Mouse (Mus musculus) neural tube, embryonic 12.5 days (tissue): ENCODE measurements at regions not wholly inside any gene's neighbourhood (a gene's known extent, or its start where the extent isn't known, plus 50 kb on each side); places are given as distances from the start of the nearest gene placed in this dataset.

Experiments
- ATAC-seq: fragments of 200-750 bp; cut with Nextera tagmentation; 2 replicates; pipeline ENCODE4 v1.8.0; 2017; ENCODE audit warnings: low read depth, mild to moderate bottlenecking, moderate TSS enrichment, moderate library complexity; ENCODE audit not compliant: low FRiP score
- H3K27ac ChIP-seq: fragments of 300-500 bp; sonication (generic); 2 replicates; pipeline ENCODE4 v1.5.1; 2016
- H3K27me3 ChIP-seq: fragments of 300-500 bp; sonication (generic); replicated peaks from 2 replicates; pipeline ENCODE4 v1.6.1; 2016; ENCODE audit warnings: mild to moderate bottlenecking
- H3K36me3 ChIP-seq: fragments of 300-500 bp; sonication (generic); 2 replicates; pipeline ENCODE4 v1.6.1; 2016; ENCODE audit warnings: mild to moderate bottlenecking
- H3K4me1 ChIP-seq: fragments of 300-500 bp; sonication (generic); 2 replicates; pipeline ENCODE4 v1.6.1; 2016
- H3K4me2 ChIP-seq: fragments of 300-500 bp; sonication (generic); replicated peaks from 2 replicates; pipeline ENCODE4 v1.6.1; 2016; ENCODE audit warnings: mild to moderate bottlenecking
- H3K4me3 ChIP-seq: fragments of 300-500 bp; sonication (generic); 2 replicates; pipeline ENCODE4 v1.5.1; 2016
- H3K9ac ChIP-seq: fragments of 300-500 bp; sonication (generic); 2 replicates; pipeline ENCODE4 v1.6.1; 2016; ENCODE audit warnings: mild to moderate bottlenecking
- H3K9me3 ChIP-seq: fragments of 300-500 bp; sonication (generic); 2 replicates; pipeline ENCODE4 v1.6.1; 2016; ENCODE audit warnings: mild to moderate bottlenecking
- WGBS: fragments of 180-500 bp; shearing (Covaris S2); methylation state at CpG from one replicate; pipeline ENCODE4 v1.1.7; 2016; 5-methylcytosine and 5-hydroxymethylcytosine counted together

DNA sequence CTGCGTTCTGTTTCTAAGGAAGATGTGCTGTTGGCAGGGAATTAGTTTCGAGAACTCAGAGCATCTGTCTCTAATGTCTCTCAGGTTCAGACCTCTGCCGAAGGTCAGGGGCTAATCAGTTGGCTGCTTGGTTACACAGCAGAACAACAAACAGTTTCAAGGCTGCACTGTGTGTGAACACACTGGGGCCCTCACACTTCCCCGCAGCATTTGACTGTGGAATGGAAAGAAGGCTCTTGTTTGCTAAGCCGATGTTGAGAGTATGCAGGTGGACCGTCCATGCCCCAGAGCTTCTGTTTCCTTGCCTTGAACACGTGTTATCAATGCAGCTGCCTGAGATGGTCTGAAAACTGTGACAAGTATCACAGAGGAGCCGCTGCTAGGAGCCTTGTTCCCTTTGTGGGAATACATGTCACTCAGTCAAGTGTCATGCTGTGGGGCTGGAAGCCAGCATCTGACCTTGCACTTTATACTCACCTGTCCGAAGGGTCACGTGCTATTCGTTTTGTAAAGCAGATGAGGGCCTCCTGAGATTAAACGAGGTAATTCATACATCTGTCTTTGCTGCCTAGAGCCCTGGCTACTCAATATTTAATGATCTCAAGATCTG, 141.0 kb upstream of the Ankrd50 start:
- Histone ChIP-seq H3K36me3 (no peaks in the 10 kb centered on the region), H3K27me3 (no peaks in the 10 kb centered on the region), H3K9me3 (no peaks in the 10 kb centered on the region), H3K4me1 (no peaks in the 10 kb centered on the region), H3K9ac (no peak overlapping the region), H3K4me3 (no peak overlapping the region), H3K4me2 (no peak overlapping the region), H3K27ac (no peak overlapping the region)
- WGBS, result 76% methylated on average over 12 of the region's 12 CpGs
- no peak for ATAC-seq

DNA sequence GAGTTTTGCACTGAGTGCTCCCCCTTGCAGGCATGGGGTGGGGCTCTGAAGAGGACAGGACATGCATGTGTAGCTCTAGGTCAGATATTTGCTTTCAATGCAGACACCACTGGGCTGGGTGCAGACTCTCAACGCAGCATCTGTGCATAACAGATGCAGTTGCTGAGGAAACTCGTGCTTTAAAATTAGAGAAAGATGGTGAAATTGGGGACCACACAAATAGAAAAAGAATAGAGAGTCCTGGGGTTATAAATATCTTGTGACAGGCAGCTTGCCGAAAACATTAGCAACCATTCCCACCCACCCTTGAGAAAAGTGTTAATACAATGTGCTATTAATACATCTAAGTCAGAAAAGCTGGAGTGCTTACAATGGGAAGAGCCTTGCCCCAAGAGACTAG, 133.3 kb upstream of the Ankrd50 start:
- H3K27ac ChIP-seq, result no peak overlapping the region
- no peak for ATAC-seq
- H3K4me2 ChIP-seq, result no peak overlapping the region
- no peaks in the 10 kb centered on the region for H3K9me3 ChIP-seq
- H3K4me3 ChIP-seq, result no peak overlapping the region
- WGBS, result 14% methylated on average over 3 of the region's 3 CpGs
- peaks cover 5% of the 10 kb centered on the region; the same call in 1 of the 2 replicates for H3K4me1 ChIP-seq
- no peaks in the 10 kb centered on the region for H3K36me3 ChIP-seq
- H3K27me3 ChIP-seq, result no peaks in the 10 kb centered on the region
- H3K9ac ChIP-seq, result no peak overlapping the region

DNA sequence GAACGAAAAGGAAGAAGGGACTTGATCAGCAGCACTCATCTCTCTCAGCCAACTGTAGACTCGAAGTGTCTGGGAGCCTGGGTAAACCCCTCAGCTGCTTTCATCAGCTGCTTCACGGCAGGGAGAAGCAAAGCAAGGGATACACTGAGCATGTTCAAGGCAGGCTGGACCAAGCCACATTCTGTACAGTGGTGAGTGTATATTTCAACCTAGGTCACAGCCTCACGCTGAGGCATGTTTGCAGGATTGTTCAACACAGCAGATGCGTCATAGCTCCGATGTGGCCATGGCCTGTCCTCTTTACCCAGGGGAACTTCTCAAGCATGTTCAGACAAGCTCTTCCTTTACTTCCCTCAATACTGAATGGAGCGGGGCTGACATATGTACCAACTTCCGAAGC, 132.6 kb upstream of the Ankrd50 start:
- no peak overlapping the region for H3K27ac ChIP-seq
- peaks cover 5% of the 10 kb centered on the region; the same call in 1 of the 2 replicates for H3K4me1 ChIP-seq
- H3K4me2 ChIP-seq, result no peak overlapping the region
- H3K27me3 ChIP-seq, result no peaks in the 10 kb centered on the region
- H3K9me3 ChIP-seq, result no peaks in the 10 kb centered on the region
- H3K4me3 ChIP-seq, result no peak overlapping the region
- no peak for ATAC-seq
- H3K36me3 ChIP-seq, result no peaks in the 10 kb centered on the region
- no peak overlapping the region for H3K9ac ChIP-seq
- WGBS, result 84% methylated on average over 8 of the region's 8 CpGs

DNA sequence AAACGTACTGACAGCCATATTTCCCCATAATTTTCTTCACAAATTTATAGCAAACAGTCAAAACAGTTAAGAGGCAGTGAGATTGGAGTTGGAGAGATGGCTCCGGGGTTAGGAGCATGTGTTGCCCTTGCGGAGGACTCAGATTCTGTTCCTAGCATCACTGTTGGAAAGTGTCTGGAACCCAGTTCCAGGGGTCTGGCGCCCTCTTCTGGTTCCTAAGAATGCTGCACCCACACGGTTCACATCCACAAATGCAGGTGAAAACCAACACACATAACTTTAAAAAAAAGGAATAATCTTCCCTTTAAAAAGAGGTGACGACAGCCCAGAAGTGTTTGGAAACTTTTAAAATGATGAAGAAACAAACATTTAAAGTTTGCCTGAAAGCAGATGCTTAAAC, 129.1 kb upstream of the Ankrd50 start:
- Histone ChIP-seq H3K4me2 (no peak overlapping the region), H3K4me1 (peaks cover 5% of the 10 kb centered on the region; the same call in 1 of the 2 replicates), H3K9me3 (no peaks in the 10 kb centered on the region), H3K36me3 (no peaks in the 10 kb centered on the region), H3K4me3 (no peak overlapping the region), H3K27ac (no peak overlapping the region), H3K27me3 (no peaks in the 10 kb centered on the region), H3K9ac (no peak overlapping the region)
- no peak for ATAC-seq
- WGBS, result 81% methylated on average over 6 of the region's 6 CpGs

DNA sequence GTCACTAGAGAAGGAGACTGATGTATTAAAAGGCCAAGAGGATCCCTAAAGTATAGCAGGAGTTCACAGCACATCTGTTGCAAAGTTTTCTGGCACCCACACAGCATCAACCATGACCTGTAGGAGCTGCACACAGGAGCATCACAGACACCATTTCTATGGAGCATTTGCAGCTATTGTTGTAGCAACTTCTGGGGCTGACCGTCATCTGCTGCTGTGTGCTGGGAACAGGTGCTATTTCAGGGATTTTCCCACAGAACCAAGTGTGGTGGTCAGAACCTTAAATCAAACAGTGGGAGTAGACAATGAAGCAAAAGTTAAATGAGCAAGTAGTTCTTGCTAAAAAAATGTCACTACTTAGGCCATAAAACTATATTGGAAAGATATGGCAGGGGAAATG, 106.9 kb upstream of the Ankrd50 start:
- no peak for ATAC-seq
- no peaks in the 10 kb centered on the region for H3K27me3 ChIP-seq
- H3K4me3 ChIP-seq, result no peak overlapping the region
- 85% methylated on average over 1 of the region's 1 CpGs for WGBS
- no peak overlapping the region for H3K9ac ChIP-seq
- H3K9me3 ChIP-seq, result no peaks in the 10 kb centered on the region
- no peaks in the 10 kb centered on the region for H3K36me3 ChIP-seq
- no peaks in the 10 kb centered on the region for H3K4me1 ChIP-seq
- no peak overlapping the region for H3K27ac ChIP-seq
- H3K4me2 ChIP-seq, result no peak overlapping the region

DNA sequence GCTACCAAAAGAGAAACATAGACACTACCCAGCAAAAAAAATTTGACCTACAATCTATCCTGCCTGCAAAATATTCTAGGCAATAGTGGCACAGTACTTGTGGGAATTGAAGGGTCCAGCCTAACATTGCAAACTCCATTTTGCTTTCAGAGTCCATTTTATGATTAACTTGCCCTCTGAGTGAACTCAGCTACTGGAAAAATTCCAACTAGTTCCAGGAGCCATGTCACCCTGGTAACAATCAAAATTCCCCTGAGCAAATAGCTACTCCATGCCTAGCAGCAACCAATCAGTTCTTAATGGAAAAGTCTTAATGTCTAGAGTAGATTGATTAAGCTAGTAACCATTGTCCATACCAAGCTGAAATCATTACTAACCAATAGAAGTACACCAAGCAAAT, 104.3 kb upstream of the Ankrd50 start:
- no peak for ATAC-seq
- no peak overlapping the region for H3K4me3 ChIP-seq
- H3K9ac ChIP-seq, result no peak overlapping the region
- H3K27ac ChIP-seq, result no peak overlapping the region
- H3K4me2 ChIP-seq, result no peak overlapping the region
- no peaks in the 10 kb centered on the region for H3K9me3 ChIP-seq
- H3K4me1 ChIP-seq, result no peaks in the 10 kb centered on the region
- H3K36me3 ChIP-seq, result no peaks in the 10 kb centered on the region
- no peaks in the 10 kb centered on the region for H3K27me3 ChIP-seq

DNA sequence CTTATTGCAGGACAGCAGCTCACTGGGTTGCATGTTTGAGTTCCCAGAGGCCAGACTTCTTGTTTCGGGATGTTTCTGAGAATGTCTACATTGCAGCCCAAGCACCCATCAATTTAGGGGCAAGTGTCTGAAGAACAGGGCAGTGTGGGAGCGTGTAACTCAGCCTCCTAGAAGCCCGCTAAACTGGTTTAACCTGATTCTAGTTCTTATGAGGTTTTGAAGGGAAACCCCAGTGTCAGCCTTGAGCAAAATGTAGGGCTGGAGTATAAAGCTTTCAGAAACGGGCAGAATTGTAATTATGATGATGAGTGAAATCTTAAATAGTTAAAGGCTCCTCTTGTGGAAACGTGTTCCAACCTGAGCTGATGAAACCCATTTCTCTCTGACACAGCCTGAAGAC, 100.9 kb upstream of the Ankrd50 start:
- Histone ChIP-seq H3K4me1 (no peaks in the 10 kb centered on the region), H3K9ac (no peak overlapping the region), H3K4me2 (no peak overlapping the region), H3K9me3 (no peaks in the 10 kb centered on the region), H3K4me3 (no peak overlapping the region), H3K36me3 (no peaks in the 10 kb centered on the region), H3K27me3 (no peaks in the 10 kb centered on the region), H3K27ac (no peak overlapping the region)
- no peak for ATAC-seq
- 90% methylated on average over 5 of the region's 5 CpGs for WGBS

DNA sequence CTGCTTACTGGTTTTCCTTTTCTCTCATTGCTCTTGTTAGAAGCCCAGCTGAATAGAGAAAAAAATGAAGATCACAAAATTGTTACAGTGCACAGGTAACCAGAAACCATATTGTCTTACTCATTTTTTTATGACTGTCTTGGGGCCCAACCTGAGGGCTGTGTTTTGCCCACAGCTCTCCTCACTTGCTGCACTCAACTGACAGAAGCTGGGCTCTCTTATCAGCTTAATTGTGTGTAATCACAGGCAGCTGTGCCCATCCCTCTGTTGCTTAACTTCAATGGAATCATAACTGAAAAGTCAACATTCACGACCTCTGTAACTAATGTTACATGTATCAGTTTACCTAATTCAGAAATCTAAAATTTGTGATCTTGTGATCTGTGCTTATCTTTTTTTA, 95.1 kb upstream of the Ankrd50 start:
- 79% methylated on average over 1 of the region's 1 CpGs for WGBS

DNA sequence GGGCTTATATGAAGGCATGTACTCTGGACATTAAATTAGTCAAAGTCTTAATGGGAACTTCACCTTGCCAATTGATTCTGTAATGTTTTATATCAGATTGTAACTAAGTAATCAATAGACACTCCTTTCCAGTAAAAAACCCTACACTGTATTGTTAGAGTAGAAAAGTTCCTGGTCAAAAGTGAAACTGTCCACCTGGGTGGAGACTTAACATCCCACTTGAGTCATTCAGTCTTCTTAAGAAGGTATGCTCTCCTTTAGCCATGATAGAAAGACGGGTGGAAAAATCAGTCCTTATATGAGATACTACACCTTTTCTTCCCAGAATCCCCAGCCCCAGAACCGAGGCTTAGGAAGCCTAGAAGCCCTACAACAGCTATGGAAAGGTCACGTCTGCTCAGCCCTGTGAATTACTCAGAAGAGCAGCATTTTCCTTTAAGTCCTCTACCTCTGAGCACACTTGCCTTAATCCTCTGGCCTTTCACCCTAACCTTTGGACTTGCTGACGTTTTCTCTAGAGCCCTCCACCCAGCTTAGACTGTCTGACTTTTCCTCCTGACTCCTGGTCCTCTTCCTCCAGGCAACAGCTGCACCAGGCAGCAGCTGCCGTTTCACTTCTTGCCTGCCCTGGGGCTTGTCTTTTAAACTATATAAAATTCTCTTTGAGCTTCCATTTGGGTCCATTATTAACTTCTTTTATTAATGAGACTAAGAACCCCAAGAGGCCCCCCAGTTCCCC, 93.4 kb upstream of the Ankrd50 start:
- Histone ChIP-seq H3K36me3 (no peaks in the 10 kb centered on the region), H3K9me3 (no peaks in the 10 kb centered on the region), H3K4me1 (no peaks in the 10 kb centered on the region), H3K9ac (no peak overlapping the region), H3K27ac (no peak overlapping the region), H3K4me2 (no peak overlapping the region), H3K27me3 (no peaks in the 10 kb centered on the region), H3K4me3 (no peak overlapping the region)
- WGBS, result 48% methylated on average over 5 of the region's 5 CpGs
- no peak for ATAC-seq

More for the DNA sequence above, 95.1 kb upstream of the Ankrd50 start:
- Histone ChIP-seq H3K4me2 (no peak overlapping the region), H3K9ac (no peak overlapping the region), H3K9me3 (no peaks in the 10 kb centered on the region), H3K36me3 (no peaks in the 10 kb centered on the region), H3K27ac (no peak overlapping the region), H3K4me3 (no peak overlapping the region), H3K27me3 (no peaks in the 10 kb centered on the region), H3K4me1 (no peaks in the 10 kb centered on the region)
- no peak for ATAC-seq

DNA sequence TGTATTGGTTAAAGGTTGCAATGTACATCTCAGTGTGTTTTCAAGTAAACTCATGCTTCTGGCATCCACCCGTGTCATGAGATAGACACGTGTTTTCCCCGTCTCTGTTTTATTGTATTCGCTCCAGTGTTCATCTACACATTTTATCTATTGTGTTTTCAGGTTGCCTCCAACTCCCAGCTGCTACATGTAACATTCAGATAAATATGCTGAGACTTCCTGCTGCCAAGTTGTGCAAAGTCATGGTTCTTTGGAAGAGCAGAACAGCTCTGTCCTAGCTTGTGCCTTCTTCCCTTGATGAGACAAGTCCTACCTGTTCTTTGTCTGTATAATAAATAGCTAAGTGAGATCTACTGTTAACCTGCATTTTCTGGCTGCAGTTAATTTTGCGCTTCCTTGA, 89.0 kb upstream of the Ankrd50 start:
- no peak for ATAC-seq
- no peaks in the 10 kb centered on the region for H3K27me3 ChIP-seq
- H3K36me3 ChIP-seq, result no peaks in the 10 kb centered on the region
- no peaks in the 10 kb centered on the region for H3K9me3 ChIP-seq
- no peak overlapping the region for H3K4me3 ChIP-seq
- no peak overlapping the region for H3K27ac ChIP-seq
- no peak overlapping the region for H3K4me2 ChIP-seq
- WGBS, result 95% methylated on average over 5 of the region's 5 CpGs
- H3K4me1 ChIP-seq, result peaks cover 6% of the 10 kb centered on the region; the same call in 1 of the 2 replicates
- H3K9ac ChIP-seq, result no peak overlapping the region

DNA sequence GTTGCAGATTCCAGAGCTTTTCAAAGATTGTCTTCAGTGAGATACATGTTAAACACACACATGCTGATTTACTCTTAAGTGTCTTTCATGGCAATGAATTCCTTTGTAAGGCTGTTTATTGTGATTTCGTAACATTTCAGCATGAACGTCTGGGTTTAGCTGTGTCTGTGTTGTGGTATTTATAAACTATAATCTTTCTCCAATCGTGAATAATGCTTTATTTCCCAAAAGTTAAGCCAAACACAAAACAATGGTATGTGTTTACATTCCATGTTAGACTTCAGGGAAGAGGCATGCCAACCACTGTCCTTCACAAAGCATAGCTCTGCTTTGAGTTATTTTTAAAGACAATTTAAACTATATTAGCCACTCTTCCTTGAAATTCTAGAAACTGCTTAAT, 87.5 kb upstream of the Ankrd50 start:
- no peak for ATAC-seq
- no peak overlapping the region for H3K4me3 ChIP-seq
- WGBS, result 79% methylated on average over 3 of the region's 3 CpGs

DNA sequence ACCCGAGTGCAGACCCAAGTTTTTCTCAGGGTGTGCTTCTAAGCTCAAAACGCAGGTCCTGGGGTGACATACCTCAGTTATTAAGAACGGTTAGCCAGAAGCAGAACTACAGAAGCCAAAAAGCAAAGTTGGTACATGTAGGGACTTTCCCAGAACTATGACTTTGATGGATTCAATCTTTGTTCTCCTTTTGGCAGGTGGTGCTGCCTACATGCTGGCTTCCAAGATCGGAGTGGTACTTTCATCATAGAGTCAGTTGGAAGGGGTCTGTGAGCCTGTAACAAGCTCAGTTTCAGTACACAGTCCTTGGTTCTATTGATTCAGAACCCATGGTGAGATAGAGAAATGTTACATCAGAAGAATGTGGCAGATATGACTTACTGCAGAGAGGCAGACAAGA, 86.6 kb upstream of the Ankrd50 start:
- Histone ChIP-seq H3K27ac (no peak overlapping the region), H3K4me2 (no peak overlapping the region), H3K36me3 (no peaks in the 10 kb centered on the region), H3K27me3 (no peaks in the 10 kb centered on the region), H3K9me3 (no peaks in the 10 kb centered on the region), H3K9ac (no peak overlapping the region), H3K4me1 (peaks cover 8% of the 10 kb centered on the region; the same call in 1 of the 2 replicates), H3K4me3 (no peak overlapping the region)
- no peak for ATAC-seq
- WGBS, result 89% methylated on average over 4 of the region's 4 CpGs

More for the DNA sequence above, 87.5 kb upstream of the Ankrd50 start:
- Histone ChIP-seq H3K36me3 (no peaks in the 10 kb centered on the region), H3K4me1 (peaks cover 8% of the 10 kb centered on the region; the same call in 1 of the 2 replicates), H3K4me2 (no peak overlapping the region), H3K27ac (no peak overlapping the region), H3K9ac (no peak overlapping the region), H3K27me3 (no peaks in the 10 kb centered on the region), H3K9me3 (no peaks in the 10 kb centered on the region)

DNA sequence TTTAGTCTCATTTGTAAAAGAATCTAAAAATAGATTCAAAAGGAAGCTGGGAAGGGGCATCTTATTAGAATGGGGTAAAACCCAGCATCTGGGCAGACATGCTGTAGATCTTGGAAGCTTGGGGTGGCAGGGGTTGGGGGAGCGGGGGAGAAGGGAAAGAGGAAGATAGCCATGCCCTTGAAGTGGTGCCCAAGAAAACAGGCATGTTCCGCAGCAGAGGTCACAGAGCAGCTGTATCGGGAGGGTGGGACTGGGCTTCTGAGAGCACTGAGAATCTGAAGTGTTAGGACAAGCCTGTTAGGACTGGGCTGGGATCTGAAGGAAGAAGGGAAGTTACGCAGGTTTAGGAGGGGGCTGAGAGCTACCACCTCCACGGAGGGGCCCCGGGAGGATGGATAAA, 84.4 kb upstream of the Ankrd50 start:
- Histone ChIP-seq H3K9ac (no peak overlapping the region), H3K4me2 (no peak overlapping the region), H3K27ac (no peak overlapping the region), H3K4me1 (peaks cover 11% of the 10 kb centered on the region), H3K27me3 (no peaks in the 10 kb centered on the region), H3K4me3 (no peak overlapping the region), H3K9me3 (no peaks in the 10 kb centered on the region), H3K36me3 (no peaks in the 10 kb centered on the region)
- 61% methylated on average over 6 of the region's 6 CpGs for WGBS
- 0 out of 2 replicates have a peak, but pooled peaks have one; percentile 22 for ATAC-seq
